In genomic region chr13:98572581-98573260, GRCm38 (mm10) we compare ENCODE assay signal across 8 mouse cellular contexts.
A peak's percentile ranks its signal among the peaks of the same experiment; 100 is the strongest.
DNase-seq lines count a peak whose midpoint lies in the region; ATAC-seq lines count a peak whose summit lies in the region.

No protein-coding gene starts in this region.

- H3K27me3 ChIP-seq in kidney, embryonic 16.5 days (ENCODE audit: insufficient read depth, low read length): peaks cover 31% of the 10 kb centered on the region
- peaks cover 38% of the 10 kb centered on the region for H3K27me3 ChIP-seq in hindbrain, embryonic 11.5 days (ENCODE audit: control insufficient read depth, insufficient read depth, low read length)
- H3K27me3 ChIP-seq in midbrain, embryonic 14.5 days (ENCODE audit: control insufficient read depth, insufficient read depth, low read length): peaks cover 73% of the 10 kb centered on the region

- no peaks in the 10 kb centered on the region for H3K9me3 ChIP-seq in kidney, embryonic 16.5 days (ENCODE audit: low read length)
- H3K9me3 ChIP-seq in hindbrain, embryonic 11.5 days (ENCODE audit: control insufficient read depth, low read length): no peaks in the 10 kb centered on the region
- no peaks in the 10 kb centered on the region for H3K9me3 ChIP-seq in midbrain, embryonic 14.5 days (ENCODE audit: control insufficient read depth, low read length)

- no peak overlapping the region for H3K27ac ChIP-seq in kidney, embryonic 16.5 days (ENCODE audit: low read length)
- H3K27ac ChIP-seq in hindbrain, embryonic 11.5 days (ENCODE audit: low read depth, low read length): no peak overlapping the region
- no peak overlapping the region for H3K27ac ChIP-seq in midbrain, embryonic 14.5 days (replicated peaks; ENCODE audit: low read depth, low read length)

- ATAC-seq in kidney, embryonic 16.5 days (ENCODE audit: low FRiP score, low TSS enrichment): peak; percentile 64
- ATAC-seq in hindbrain, embryonic 11.5 days (ENCODE audit: low FRiP score): peak; percentile 77
- peak; percentile 76 for ATAC-seq in midbrain, embryonic 14.5 days (ENCODE audit: low FRiP score, low TSS enrichment)
- ATAC-seq in megakaryocyte progenitor cell, adult 5-6 weeks (replicated peaks; ENCODE audit: poor library complexity): no peak

- DNase-seq in kidney, adult 8-10 months: no peak
- peak; percentile 81 for DNase-seq in embryo, embryonic 10.5 days (ENCODE audit: low spot score)
- DNase-seq in hindbrain, embryonic 11.5 days (ENCODE audit: low spot score): no peak
- DNase-seq in midbrain, embryonic 14.5 days: peak; percentile 82
- DNase-seq in thymus, postnatal 36 days: no peak
- no peak for DNase-seq in layer of hippocampus, adult 9-10 months (ENCODE audit: low spot score)

- H3K9ac ChIP-seq in kidney, embryonic 16.5 days (replicated peaks; ENCODE audit: low read length): peak overlapping the region; percentile 57
- H3K9ac ChIP-seq in hindbrain, embryonic 11.5 days (ENCODE audit: low read depth, low read length): peak overlapping the region; percentile 38; the same call in 1 of the 2 replicates
- peak overlapping the region; percentile 44; the same call in 1 of the 2 replicates for H3K9ac ChIP-seq in midbrain, embryonic 14.5 days (replicated peaks; ENCODE audit: low read length)

- H3K36me3 ChIP-seq in kidney, embryonic 16.5 days (ENCODE audit: insufficient read depth, low read length): no peaks in the 10 kb centered on the region
- H3K36me3 ChIP-seq in hindbrain, embryonic 11.5 days (ENCODE audit: control insufficient read depth, insufficient read depth, low read length): no peaks in the 10 kb centered on the region
- no peaks in the 10 kb centered on the region for H3K36me3 ChIP-seq in midbrain, embryonic 14.5 days (ENCODE audit: control insufficient read depth, insufficient read depth, low read length)

- H3K4me2 ChIP-seq in kidney, embryonic 16.5 days (replicated peaks; ENCODE audit: low read depth, low read length): peak overlapping the region; percentile 82
- H3K4me2 ChIP-seq in hindbrain, embryonic 11.5 days (replicated peaks; ENCODE audit: low read depth, low read length): peak overlapping the region; percentile 74
- peak overlapping the region; percentile 62 for H3K4me2 ChIP-seq in midbrain, embryonic 14.5 days (ENCODE audit: low read length)

- peaks cover 21% of the 10 kb centered on the region for H3K4me1 ChIP-seq in kidney, embryonic 16.5 days (ENCODE audit: insufficient read depth, low read length)
- H3K4me1 ChIP-seq in hindbrain, embryonic 11.5 days (replicated peaks; ENCODE audit: control insufficient read depth, insufficient read depth, low read length): peaks cover 13% of the 10 kb centered on the region
- peaks cover 21% of the 10 kb centered on the region for H3K4me1 ChIP-seq in midbrain, embryonic 14.5 days (ENCODE audit: control insufficient read depth, insufficient read depth, low read length)

- peak overlapping the region; percentile 51 for H3K4me3 ChIP-seq in kidney, embryonic 16.5 days (ENCODE audit: low read length)
- H3K4me3 ChIP-seq in hindbrain, embryonic 11.5 days (ENCODE audit: low read depth, low read length): peak overlapping the region; percentile 37
- H3K4me3 ChIP-seq in midbrain, embryonic 14.5 days (replicated peaks; ENCODE audit: low read depth, low read length): peak overlapping the region; percentile 33

- under 1% methylated on average over 50 of the region's 50 CpGs for WGBS in kidney, embryonic 16.5 days
- WGBS in hindbrain, embryonic 11.5 days: 0% methylated on average over 50 of the region's 50 CpGs
- WGBS in midbrain, embryonic 14.5 days: under 1% methylated on average over 50 of the region's 50 CpGs

Comparison
In these comparisons a context has a peak if more than half of its experiments do, and no peak if none do; other contexts are left out.
1. DNase-seq: peak in embryo, embryonic 10.5 days (single experiment) and midbrain, embryonic 14.5 days (single experiment); none in kidney, adult 8-10 months (0 of 2), hindbrain, embryonic 11.5 days (single experiment), thymus, postnatal 36 days (0 of 2) and layer of hippocampus, adult 9-10 months (single experiment).
2. Peak in every context shown above with its lines, with median percentiles within 50 percentile points of each other: H3K4me2 ChIP-seq, H3K4me3 ChIP-seq and H3K9ac ChIP-seq.